Mouse (Mus musculus): ENCODE measurements around the gene Cxcl15.

Cxcl15 gene

GRCm38 (mm10) chr5:90794195-90794625, at the start of gene Cxcl15:
Gene Cxcl15 (plus strand): TSS chr5:90794534.
- in situ Hi-C loops (cut with MboI, MseI): no loop called here

- in situ Hi-C loops (cut with MboI, MseI): no loop called here
Measured at GRCm38 (mm10) chr5:90753934-90754333, 40.4 kb upstream of the Cxcl15 start.

- in situ Hi-C loops (cut with MboI, MseI): no loop called here
Measured at GRCm38 (mm10) chr5:90758020-90758605, 36.2 kb upstream of the Cxcl15 start.

- in situ Hi-C loops (cut with MboI, MseI): no loop called here
Measured at GRCm38 (mm10) chr5:90759077-90760065, 35.0 kb upstream of the Cxcl15 start, which contains the start of gene Cxcl5. Gene Cxcl5 (plus strand): TSS chr5:90759360.

- in situ Hi-C loops (cut with MboI, MseI): no loop called here
Measured at GRCm38 (mm10) chr5:90760303-90760702, 34.0 kb upstream of the Cxcl15 start.

- in situ Hi-C loops (cut with MboI, MseI): no loop called here
Measured at GRCm38 (mm10) chr5:90760844-90761243, 33.5 kb upstream of the Cxcl15 start.

- in situ Hi-C loops (cut with MboI, MseI): no loop called here
Measured at GRCm38 (mm10) chr5:90761834-90762233, 32.5 kb upstream of the Cxcl15 start.

- in situ Hi-C loops (cut with MboI, MseI): no loop called here
Measured at GRCm38 (mm10) chr5:90763912-90764665, 30.2 kb upstream of the Cxcl15 start.

GRCm38 (mm10) chr5:90765821-90766606, 28.3 kb upstream of the Cxcl15 start:
- in situ Hi-C loops (cut with MboI, MseI): no loop called here

- in situ Hi-C loops (cut with MboI, MseI): no loop called here
Measured at GRCm38 (mm10) chr5:90768218-90768617, 26.1 kb upstream of the Cxcl15 start, which contains the start of gene Ppbp. Gene Ppbp (plus strand): TSS chr5:90768518.

GRCm38 (mm10) chr5:90771369-90771768, 23.0 kb upstream of the Cxcl15 start:
- in situ Hi-C loops (cut with MboI, MseI): no loop called here

- in situ Hi-C loops (cut with MboI, MseI): no loop called here
Measured at GRCm38 (mm10) chr5:90771880-90772653, 22.3 kb upstream of the Cxcl15 start, which contains the start of gene Pf4. Gene Pf4 (plus strand): TSS chr5:90772435.

- in situ Hi-C loops (cut with MboI, MseI): no loop called here
Measured at GRCm38 (mm10) chr5:90775562-90775961, 18.8 kb upstream of the Cxcl15 start.

- in situ Hi-C loops (cut with MboI, MseI): no loop called here
Measured at GRCm38 (mm10) chr5:90777621-90778020, 16.7 kb upstream of the Cxcl15 start.

GRCm38 (mm10) chr5:90778856-90779255, 15.5 kb upstream of the Cxcl15 start:
- in situ Hi-C loops (cut with MboI, MseI): no loop called here

GRCm38 (mm10) chr5:90783697-90784096, 10.6 kb upstream of the Cxcl15 start:
- in situ Hi-C loops (cut with MboI, MseI): no loop called here

GRCm38 (mm10) chr5:90785659-90786588, 8.4 kb upstream of the Cxcl15 start, which contains the start of gene Cxcl3:
Gene Cxcl3 (plus strand): TSS chr5:90786103.
- in situ Hi-C loops (cut with MboI, MseI): loop anchor here (5.0 kb wide), 1 partner anchor 129 kb away; no protein-coding TSS in a partner anchor

- in situ Hi-C loops (cut with MboI, MseI): loop anchor here (5.0 kb wide), 1 partner anchor 131 kb away; no protein-coding TSS in a partner anchor
Measured at GRCm38 (mm10) chr5:90788114-90788513, 6.2 kb upstream of the Cxcl15 start.
